Mouse (Mus musculus) G1E (cell line): Measurements from ENCODE around the gene Sun2.

Experiments
- CTCF ChIP-seq: IDR thresholded peaks from 2 replicates; pipeline ENCODE4 v1.5.1; 2012; ENCODE audit warnings: low read depth, low read length, inconsistent platforms, mixed read lengths
- POLR2AphosphoS5 ChIP-seq: IDR thresholded peaks from 2 replicates; pipeline ENCODE4 v1.6.1; 2012; ENCODE audit warnings: low read depth, low read length, inconsistent platforms; ENCODE audit not compliant: insufficient replicate concordance

DNA sequence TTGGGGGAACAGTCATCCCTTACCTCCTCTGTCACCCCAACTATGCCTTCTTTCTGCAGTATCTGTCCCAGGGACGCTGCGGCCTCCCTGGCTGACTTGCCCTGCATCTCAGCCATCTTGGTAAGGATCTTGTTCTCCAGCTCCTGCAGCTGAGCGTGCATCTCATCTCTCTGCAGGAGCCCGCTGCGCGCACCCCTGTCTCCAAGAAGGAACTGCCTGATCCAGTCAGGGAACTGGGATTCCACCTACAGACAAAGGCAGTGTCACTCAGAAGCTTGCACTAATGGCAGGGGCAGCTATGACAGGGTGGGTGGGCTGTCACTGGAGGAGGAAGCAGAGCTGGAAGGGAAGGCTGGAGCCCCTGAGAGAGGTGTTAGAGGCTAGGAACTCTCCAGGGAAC, 14.5 kb downstream of the Sun2 start:
- no peak for TF ChIP-seq CTCF
- no peak for TF ChIP-seq POLR2AphosphoS5
